8 mouse cellular contexts compared by ENCODE assay signal in genomic region chr11:59885217-59885986, GRCm38 (mm10). TPM values are rescaled to one million over a fixed set of nuclear protein-coding genes. Genes with fewer than 3 reads are reported as not detected.
DNase-seq lines count a peak whose midpoint lies in the region; ATAC-seq and TF ChIP-seq lines count a peak whose summit lies in the region.
"Had no signal": no experiment of that assay in that cellular context is flagged by ENCODE, and none has a peak within 500 bp of the region (broad histone marks: within the 10 kb centered on the region; RNA-seq: fewer than 3 reads in every experiment).

No protein-coding gene starts in this region.

- H3K36me3 ChIP-seq in heart, adult 2 months (ENCODE audit: control insufficient read depth, insufficient read depth, low read length), result no peaks in the 10 kb centered on the region; the same call in 1 of the 2 replicates
- no peaks in the 10 kb centered on the region for H3K36me3 ChIP-seq in kidney, embryonic 14.5 days (ENCODE audit: control insufficient read depth, insufficient read depth, low read length)
- H3K36me3 ChIP-seq: embryonic facial prominence, embryonic 15.5 days had no signal

- 26% methylated on average over 17 of the region's 17 CpGs for WGBS in heart, adult 2 months
- WGBS in kidney, embryonic 14.5 days, result 44% methylated on average over 17 of the region's 17 CpGs

- no peak overlapping the region for H3K4me2 ChIP-seq in kidney, embryonic 14.5 days (replicated peaks; ENCODE audit: low read depth, low read length)
- H3K4me2 ChIP-seq: embryonic facial prominence, embryonic 15.5 days had no signal

- TF ChIP-seq EP300 in heart, adult 2 months (IDR thresholded peaks at IDR 0.05; ENCODE audit: insufficient read depth, low read depth, low read length), result peak; percentile 62; the same call in 1 of the 2 replicates

- peaks cover 6% of the 10 kb centered on the region for H3K4me1 ChIP-seq in heart, adult 2 months (ENCODE audit: control insufficient read depth, insufficient read depth, low read length)
- H3K4me1 ChIP-seq in kidney, embryonic 14.5 days (ENCODE audit: control insufficient read depth, insufficient read depth, low read length), result peaks cover 6% of the 10 kb centered on the region; the same call in 1 of the 2 replicates

- TF ChIP-seq POLR2A in heart, adult 2 months (IDR thresholded peaks at IDR 0.05; ENCODE audit: insufficient read depth, low read depth, low read length), result 0 out of 2 replicates have a peak, but pooled peaks have one; percentile 25

- peak; percentile 19 for DNase-seq in CD4-positive helper T cell, adult 2 months (ENCODE audit: low read depth, low spot score)
- peak; percentile 22 for DNase-seq in ES-CJ7 (ENCODE audit: low read depth, low spot score)
- DNase-seq in heart, adult 2 months, result peak; percentile 37 to 56
- peak; percentile 40 for DNase-seq in lung, postnatal 14 days
- no peak for DNase-seq in c-Kit-positive CD71-positive TER-119-positive erythroid progenitor cells, embryonic 14.5 days (ENCODE audit: low spot score)
- no peak for DNase-seq in frontal cortex, postnatal 10 days (ENCODE audit: low spot score in 2 of 2)

- H3K9ac ChIP-seq in heart, adult 2 months (ENCODE audit: low read depth, low read length), result no peak overlapping the region
- no peak overlapping the region for H3K9ac ChIP-seq in kidney, embryonic 14.5 days (ENCODE audit: low read depth, low read length)
- H3K9ac ChIP-seq: embryonic facial prominence, embryonic 15.5 days had no signal

- peak; percentile 64 for TF ChIP-seq CTCF in heart, adult 2 months (IDR thresholded peaks at IDR 0.05)

- no peaks in the 10 kb centered on the region for H3K27me3 ChIP-seq in heart, adult 2 months (ENCODE audit: control insufficient read depth, insufficient read depth, low read length)
- H3K27me3 ChIP-seq in kidney, embryonic 14.5 days (ENCODE audit: control insufficient read depth, insufficient read depth, low read length), result no peaks in the 10 kb centered on the region
- H3K27me3 ChIP-seq: embryonic facial prominence, embryonic 15.5 days had no signal

- no peaks in the 10 kb centered on the region for H3K9me3 ChIP-seq in kidney, embryonic 14.5 days (ENCODE audit: control insufficient read depth, low read length)
- H3K9me3 ChIP-seq: embryonic facial prominence, embryonic 15.5 days had no signal

- no peaks in the 10 kb centered on the region for H3K79me2 ChIP-seq in heart, adult 2 months (replicated peaks; ENCODE audit: control insufficient read depth, insufficient read depth, low read length)

- intact Hi-C loops in heart, adult 2 months (cut with DNase I), result loop anchor here (1.0 to 5.0 kb wide), 3 partner anchors 17 to 80 kb away; partner anchors contain the start of gene Med9

- H3K4me3 ChIP-seq in heart, adult 2 months, result no peak overlapping the region
- H3K4me3 ChIP-seq in kidney, embryonic 14.5 days (ENCODE audit: low read length), result no peak overlapping the region
- H3K4me3 ChIP-seq: embryonic facial prominence, embryonic 15.5 days had no signal

- H3K27ac ChIP-seq in heart, adult 2 months, result peak overlapping the region; percentile 83
- peak overlapping the region; percentile 47; the same call in 1 of the 2 replicates for H3K27ac ChIP-seq in kidney, embryonic 14.5 days (ENCODE audit: low read depth, low read length)
- H3K27ac ChIP-seq: embryonic facial prominence, embryonic 15.5 days had no signal

- 0 out of 2 replicates have a peak, but pooled peaks have one; percentile 52 for ATAC-seq in kidney, embryonic 14.5 days (ENCODE audit: low FRiP score, low TSS enrichment)

RNA-seq across cellular contexts. Expression of gene Cops3, which starts 45.8 kb away (rescaled TPM):
- 10 to 100 TPM; 67.7 to 75.5 TPM for total RNA-seq in heart, adult 2 months (2021)
- 28.4 and 47.8 TPM in 2 replicates for polyA plus RNA-seq in heart, adult 2 months (2012; rRNA removed)
- polyA plus RNA-seq in kidney, embryonic 14.5 days (2014; fragmentation: Nextera tagmentation; extraction: Ambion mirVana), result 240 and 241 TPM in 2 replicates

RNA-seq across cellular contexts. Expression of gene Nt5m, which starts 46.2 kb away (rescaled TPM):
- total RNA-seq in heart, adult 2 months (2021), result 10 to 100 TPM; 23.7 to 25.4 TPM
- polyA plus RNA-seq in heart, adult 2 months (2012; rRNA removed), result 35.9 and 47.1 TPM in 2 replicates
- 35.0 and 36.0 TPM in 2 replicates for polyA plus RNA-seq in kidney, embryonic 14.5 days (2014; fragmentation: Nextera tagmentation; extraction: Ambion mirVana)

Comparison
In these comparisons a context has a peak if more than half of its experiments do, and no peak if none do; other contexts are left out.
1. DNase-seq: peak in CD4-positive helper T cell, adult 2 months (single experiment), ES-CJ7 (single experiment), heart, adult 2 months (2 of 2) and lung, postnatal 14 days (single experiment); none in c-Kit-positive CD71-positive TER-119-positive erythroid progenitor cells, embryonic 14.5 days (single experiment) and frontal cortex, postnatal 10 days (0 of 2).